Mouse (Mus musculus) liver, embryonic 14.5 days (tissue): ENCODE data around the gene Tbl1xr1. TPM values are rescaled to one million over a fixed set of nuclear protein-coding genes. Genes with fewer than 3 reads are reported as not detected.
A peak's percentile ranks its signal among the peaks of the same experiment; 100 is the strongest.

Experiments
- ATAC-seq: fragments of 200-750 bp; cut with Nextera tagmentation; 2 replicates; pipeline ENCODE4 v1.8.0; 2017; ENCODE audit warnings: moderate number of reproducible peaks, mild to moderate bottlenecking, moderate library complexity; ENCODE audit not compliant: insufficient read depth
- DNase-seq, 3 experiments: peaks; one replicate each; pipeline ENCODE4 v3.0.0-alpha.2; 2012 to 2013; ENCODE audit warnings: low read depth in 3 of 3, low spot score in 3 of 3
- H3K27ac ChIP-seq: fragments of 300-500 bp; sonication (generic); 2 replicates; pipeline ENCODE4 v1.5.1; 2014; ENCODE audit warnings: moderate library complexity, mild to moderate bottlenecking, control low read depth, inconsistent platforms
- H3K27me3 ChIP-seq: fragments of 300-500 bp; sonication (generic); 2 replicates; pipeline ENCODE4 v1.6.1; 2014; ENCODE audit warnings: mild to moderate bottlenecking, low read length, moderate library complexity; ENCODE audit not compliant: control insufficient read depth, insufficient read depth
- H3K36me3 ChIP-seq: fragments of 300-500 bp; sonication (generic); replicated peaks from 2 replicates; pipeline ENCODE4 v1.6.1; 2014; ENCODE audit warnings: low read depth; ENCODE audit not compliant: control insufficient read depth, insufficient read depth
- H3K4me1 ChIP-seq, 2 experiments: fragments of 200-500 bp in 1 of 2; fragments of 300-500 bp in 1 of 2; sonication (generic) in 1 of 2; replicated peaks; 2 replicates each; pipeline ENCODE4 v1.6.1; 2012 to 2014; ENCODE audit warnings: antibody characterized with exemption in 1 of 2, inconsistent platforms in 1 of 2, low read length in 1 of 2; ENCODE audit not compliant: control insufficient read depth in 2 of 2, insufficient read depth in 2 of 2
- H3K4me2 ChIP-seq: fragments of 300-500 bp; sonication (generic); 2 replicates; pipeline ENCODE4 v1.6.1; 2014; ENCODE audit warnings: low read depth, mild to moderate bottlenecking, control low read depth, moderate library complexity
- H3K4me3 ChIP-seq, 2 experiments: fragments of 200-500 bp in 1 of 2; fragments of 300-500 bp in 1 of 2; sonication (generic) in 1 of 2; 2 replicates each; pipeline ENCODE4 v1.5.1; 2012 to 2014; ENCODE audit warnings: low read depth in 2 of 2, low read length in 2 of 2, mild to moderate bottlenecking in 2 of 2, control low read depth in 1 of 2, inconsistent platforms in 1 of 2, moderate library complexity in 1 of 2; ENCODE audit not compliant: insufficient read depth in 1 of 2
- H3K9ac ChIP-seq: fragments of 300-500 bp; sonication (generic); replicated peaks from 2 replicates; pipeline ENCODE4 v1.6.1; 2014; ENCODE audit warnings: mild to moderate bottlenecking, control low read depth, moderate library complexity
- H3K9me3 ChIP-seq: fragments of 300-500 bp; sonication (generic); 2 replicates; pipeline ENCODE4 v1.6.1; 2016; ENCODE audit warnings: low read length, mixed read lengths; ENCODE audit not compliant: control insufficient read depth
- CTCF ChIP-seq: IDR thresholded peaks from 2 replicates; pipeline ENCODE4 v1.5.1; 2016; ENCODE audit warnings: antibody characterized with exemption, low read depth, control low read depth
- EP300 ChIP-seq: IDR thresholded peaks from 2 replicates; pipeline ENCODE4 v1.6.1; 2016; ENCODE audit warnings: antibody characterized with exemption, low read depth
- WGBS: fragments of 180-500 bp; shearing (Covaris S2); extraction: QIAGEN DNeasy Blood & Tissue Kit; methylation state at CpG from one replicate; pipeline ENCODE4 v1.1.7; 2014; ENCODE audit not compliant: insufficient replicate concordance; 5-methylcytosine and 5-hydroxymethylcytosine counted together
- polyA plus RNA-seq, 2 experiments: library from polyadenylated mRNA; depleted of rRNA in 1 of 2; stranded (reverse) in 1 of 2; unstranded in 1 of 2; fragments of >200 nt; fragmentation: Nextera tagmentation in 1 of 2; extraction: Ambion mirVana in 1 of 2; gene quantifications; 2 replicates each; pipeline versions ENCODE4 v1.2.1 to v1.2.3; 2012 to 2014

Tbl1xr1 gene
- 2.7 and 6.5 TPM in 2 replicates for polyA plus RNA-seq (2012; rRNA removed)
- polyA plus RNA-seq (2014; fragmentation: Nextera tagmentation; extraction: Ambion mirVana) = 3.8 and 6.7 TPM in 2 replicates

- H3K9me3 ChIP-seq = no peaks in the 10 kb centered on the region
- H3K4me1 ChIP-seq = peaks cover 16 to 26% of the 10 kb centered on the region in 2 experiments
Measured at GRCm38 (mm10) chr3:22076561-22076935, at the start of gene Tbl1xr1. Gene Tbl1xr1, plus strand, starts transcription at chr3:22076652.

GRCm38 (mm10) chr3:22038004-22038403, 38.4 kb upstream of the Tbl1xr1 start:
- Histone ChIP-seq H3K9me3 (no peaks in the 10 kb centered on the region), H3K27me3 (no peaks in the 10 kb centered on the region), H3K4me2 (no peak overlapping the region), H3K9ac (no peak overlapping the region), H3K36me3 (no peaks in the 10 kb centered on the region), H3K27ac (no peak overlapping the region), H3K4me3 (no peak overlapping the region), H3K4me1 (no peaks in the 10 kb centered on the region)
- 65% methylated on average over 4 of the region's 4 CpGs for whole genome bisulfite sequencing
- no peak for DNase-seq
- no peak for TF ChIP-seq EP300
- TF ChIP-seq CTCF = no peak
- no peak for ATAC-seq

More at GRCm38 (mm10) chr3:22076561-22076935, at the start of gene Tbl1xr1:
- WGBS = 2% methylated on average over 46 of the region's 46 CpGs
- H3K4me2 ChIP-seq = peak within 1 kb of the TSS; percentile 91
- peak within 1 kb of the TSS; percentile 78 to 96 for H3K4me3 ChIP-seq
- ATAC-seq (peak; percentile 71), DNase-seq (peak in 2 of 3 experiments; percentile 52)
- no peaks in the 10 kb centered on the region; the same call in 1 of the 2 replicates for H3K36me3 ChIP-seq
- peak within 1 kb of the TSS; percentile 62 for H3K27ac ChIP-seq
- no peaks in the 10 kb centered on the region for H3K27me3 ChIP-seq
- TF ChIP-seq EP300 (no peak; the same call in 1 of the 2 replicates), CTCF (no peak)
- H3K9ac ChIP-seq = peak within 1 kb of the TSS; percentile 88

GRCm38 (mm10) chr3:22039036-22039795, 37.2 kb upstream of the Tbl1xr1 start:
- no peak for TF ChIP-seq CTCF
- no peak for TF ChIP-seq EP300
- Histone ChIP-seq H3K27ac (no peak overlapping the region), H3K4me3 (no peak overlapping the region), H3K36me3 (no peaks in the 10 kb centered on the region), H3K9ac (no peak overlapping the region), H3K4me2 (no peak overlapping the region), H3K9me3 (no peaks in the 10 kb centered on the region), H3K27me3 (no peaks in the 10 kb centered on the region), H3K4me1 (no peaks in the 10 kb centered on the region)
- ATAC-seq (no peak), DNase-seq (no peak)
- 67% methylated on average over 8 of the region's 8 CpGs for WGBS

DNA sequence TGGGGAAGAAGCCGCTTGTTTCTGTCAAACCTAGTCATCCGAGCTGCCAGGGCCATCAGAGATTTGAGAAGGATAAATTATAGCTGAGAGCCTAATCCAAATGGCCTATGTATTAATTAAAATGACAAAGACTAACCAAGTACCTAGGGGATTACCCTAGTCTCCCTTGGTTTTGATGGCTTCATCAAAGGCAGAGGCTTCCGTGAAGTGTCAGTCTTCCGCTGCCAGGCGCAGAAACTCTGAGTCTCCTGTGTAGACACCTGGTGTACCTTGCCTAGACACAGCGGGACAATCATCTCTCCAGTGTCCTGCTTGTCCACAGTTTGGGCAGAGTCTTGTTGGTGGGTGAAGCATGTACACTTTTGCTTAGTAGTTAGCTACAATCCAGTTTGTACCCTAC, 35.8 kb upstream of the Tbl1xr1 start:
- no peak overlapping the region for H3K4me3 ChIP-seq

DNA sequence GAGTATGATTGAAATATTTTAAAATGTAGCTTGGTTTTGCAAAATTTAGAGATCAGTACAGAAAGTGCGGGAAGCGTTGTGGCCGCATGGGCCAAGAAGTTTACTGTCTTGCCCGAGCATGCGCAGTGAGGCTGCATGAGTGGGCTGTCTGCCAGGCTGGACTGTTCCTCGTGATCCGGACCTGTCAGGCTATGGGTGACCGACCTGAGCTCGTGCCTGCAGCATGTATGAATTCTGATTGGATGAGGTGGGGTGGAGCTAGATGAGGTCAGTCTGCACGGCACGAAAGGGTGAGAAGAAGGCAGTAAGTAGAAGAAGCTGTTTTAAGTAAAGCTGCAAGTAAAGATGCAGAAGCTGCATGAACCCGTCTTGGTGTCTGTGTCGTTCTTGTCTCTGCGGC, 29.2 kb upstream of the Tbl1xr1 start:
- no peak overlapping the region for H3K4me2 ChIP-seq
- ATAC-seq = no peak

More for the DNA sequence above, 35.8 kb upstream of the Tbl1xr1 start:
- H3K27me3 ChIP-seq = no peaks in the 10 kb centered on the region
- H3K9me3 ChIP-seq = no peaks in the 10 kb centered on the region
- 72% methylated on average over 6 of the region's 6 CpGs for WGBS
- H3K4me1 ChIP-seq = no peaks in the 10 kb centered on the region
- H3K4me2 ChIP-seq = no peak overlapping the region
- DNase-seq (no peak), ATAC-seq (no peak)
- H3K27ac ChIP-seq = no peak overlapping the region
- TF ChIP-seq CTCF = no peak
- TF ChIP-seq EP300 = no peak
- H3K9ac ChIP-seq = no peak overlapping the region
- no peaks in the 10 kb centered on the region for H3K36me3 ChIP-seq

More for the DNA sequence above, 29.2 kb upstream of the Tbl1xr1 start:
- Histone ChIP-seq H3K27me3 (no peaks in the 10 kb centered on the region), H3K9me3 (no peaks in the 10 kb centered on the region), H3K4me1 (no peaks in the 10 kb centered on the region), H3K9ac (no peak overlapping the region), H3K36me3 (no peaks in the 10 kb centered on the region), H3K4me3 (no peak overlapping the region), H3K27ac (no peak overlapping the region)
- no peak for DNase-seq
- TF ChIP-seq CTCF (no peak), EP300 (no peak)
- WGBS = 78% methylated on average over 14 of the region's 14 CpGs
